Mouse (Mus musculus) layer of hippocampus, postnatal 36 days (tissue): ENCODE measurements at regions not wholly inside any gene's neighbourhood (a gene's known extent, or its start where the extent isn't known, plus 50 kb on each side); places are given as distances from the start of the nearest gene placed in this dataset.

Experiments used
- DNase-seq, 2 experiments: peaks; one replicate each; pipeline ENCODE4 v3.0.0; 2022

GRCm38 (mm10) chr12:77785647-77786046 lies 408.4 kb upstream of the Gm6657 start:
- peak; percentile 27 to 32 for DNase-seq

GRCm38 (mm10) chr12:77786678-77787077 lies 407.4 kb upstream of the Gm6657 start:
- no peak for DNase-seq

- no peak for DNase-seq
Measured at GRCm38 (mm10) chr12:77788273-77788672, 405.8 kb upstream of the Gm6657 start.

- no peak for DNase-seq
Measured at GRCm38 (mm10) chr12:77789427-77789826, 404.6 kb upstream of the Gm6657 start.

GRCm38 (mm10) chr12:77789871-77790270 lies 404.2 kb upstream of the Gm6657 start:
- no peak for DNase-seq

- peak in 1 of 2 experiments; percentile 16 for DNase-seq
Measured at GRCm38 (mm10) chr12:77790891-77791672, 403.0 kb upstream of the Gm6657 start.

- no peak for DNase-seq
Measured at GRCm38 (mm10) chr12:77798516-77798915, 395.5 kb upstream of the Gm6657 start.

- DNase-seq: no peak
Measured at GRCm38 (mm10) chr12:77799134-77799770, 394.8 kb upstream of the Gm6657 start.

- DNase-seq: no peak
Measured at GRCm38 (mm10) chr12:77807674-77808073, 386.4 kb upstream of the Gm6657 start.

GRCm38 (mm10) chr12:77811276-77811675 lies 382.8 kb upstream of the Gm6657 start:
- DNase-seq: no peak

GRCm38 (mm10) chr12:77819456-77819855 lies 374.6 kb upstream of the Gm6657 start:
- DNase-seq: no peak

- DNase-seq: no peak
Measured at GRCm38 (mm10) chr12:77823381-77824030, 370.5 kb upstream of the Gm6657 start.

- no peak for DNase-seq
Measured at GRCm38 (mm10) chr12:77833411-77834169, 360.5 kb upstream of the Gm6657 start.

- DNase-seq: no peak
Measured at GRCm38 (mm10) chr12:77834891-77835290, 359.2 kb upstream of the Gm6657 start.

- DNase-seq: no peak
Measured at GRCm38 (mm10) chr12:77836231-77836630, 357.8 kb upstream of the Gm6657 start.

- no peak for DNase-seq
Measured at GRCm38 (mm10) chr12:77841844-77842415, 352.1 kb upstream of the Gm6657 start.

- DNase-seq: no peak
Measured at GRCm38 (mm10) chr12:77852595-77853577, 341.2 kb upstream of the Gm6657 start.

- DNase-seq: no peak
Measured at GRCm38 (mm10) chr12:77854281-77855075, 339.6 kb upstream of the Gm6657 start.

GRCm38 (mm10) chr12:77855796-77856195 lies 338.2 kb upstream of the Gm6657 start:
- peak in 1 of 2 experiments; percentile 12 for DNase-seq

GRCm38 (mm10) chr12:77857281-77857680 lies 336.8 kb upstream of the Gm6657 start:
- no peak for DNase-seq
